Mouse (Mus musculus): Measurements from ENCODE around the gene Card11.
A peak's percentile ranks its signal among the peaks of the same experiment; 100 is the strongest.

Gene Card11

GRCm38 (mm10) chr5:140918519-140918918, 81.9 kb downstream of the Card11 start:
- no peak for DNase-seq (ENCODE audit: low read depth, low spot score)

- peak; percentile 52 for DNase-seq (ENCODE audit: low read depth, low spot score)
These were observed 82.6 kb downstream of the Card11 start for GRCm38 (mm10) chr5:140917807-140918206.

- DNase-seq (ENCODE audit: low read depth, low spot score), result no peak
These were observed 89.5 kb downstream of the Card11 start for GRCm38 (mm10) chr5:140910841-140911240.

- DNase-seq (ENCODE audit: low read depth, low spot score), result no peak
These were observed 99.5 kb downstream of the Card11 start for GRCm38 (mm10) chr5:140900866-140901265.

- no peak for DNase-seq (ENCODE audit: low read depth, low spot score)
These were observed 109.3 kb downstream of the Card11 start for GRCm38 (mm10) chr5:140891080-140891479.

- no peak for DNase-seq (ENCODE audit: low read depth, low spot score)
These were observed 110.3 kb downstream of the Card11 start for GRCm38 (mm10) chr5:140890050-140890449.

- DNase-seq (ENCODE audit: low read depth, low spot score), result peak; percentile 57
These were observed 110.8 kb downstream of the Card11 start for GRCm38 (mm10) chr5:140889539-140889938.

GRCm38 (mm10) chr5:140887871-140888270, 112.5 kb downstream of the Card11 start:
- DNase-seq (ENCODE audit: low read depth, low spot score), result no peak

GRCm38 (mm10) chr5:140884966-140885365, 115.4 kb downstream of the Card11 start:
- DNase-seq (ENCODE audit: low read depth, low spot score), result no peak

GRCm38 (mm10) chr5:140882391-140882790, 118.0 kb downstream of the Card11 start:
- peak; percentile 59 for DNase-seq (ENCODE audit: low read depth, low spot score)

- DNase-seq (ENCODE audit: low read depth, low spot score), result no peak
These were observed 120.2 kb downstream of the Card11 start for GRCm38 (mm10) chr5:140880151-140880550.

GRCm38 (mm10) chr5:140878644-140879043, 121.7 kb downstream of the Card11 start:
- DNase-seq (ENCODE audit: low read depth, low spot score), result peak; percentile 45

- DNase-seq (ENCODE audit: low read depth, low spot score), result no peak
These were observed 126.6 kb downstream of the Card11 start for GRCm38 (mm10) chr5:140873736-140874307.

GRCm38 (mm10) chr5:140873039-140873551, 127.3 kb downstream of the Card11 start:
- DNase-seq (ENCODE audit: low read depth, low spot score), result no peak

- DNase-seq (ENCODE audit: low read depth, low spot score), result no peak
These were observed 127.8 kb downstream of the Card11 start for GRCm38 (mm10) chr5:140872532-140873038.

- DNase-seq (ENCODE audit: low read depth, low spot score), result no peak
These were observed 129.1 kb downstream of the Card11 start for GRCm38 (mm10) chr5:140871241-140871640.

GRCm38 (mm10) chr5:140869034-140869433, 131.3 kb downstream of the Card11 start:
- peak; percentile 70 for DNase-seq (ENCODE audit: low read depth, low spot score)

GRCm38 (mm10) chr5:140859730-140860129, 140.7 kb downstream of the Card11 start:
- DNase-seq (ENCODE audit: low read depth, low spot score), result no peak

- DNase-seq (ENCODE audit: low read depth, low spot score), result peak; percentile 64
These were observed 142.0 kb downstream of the Card11 start for GRCm38 (mm10) chr5:140858335-140858734.

GRCm38 (mm10) chr5:140857432-140858154, 142.8 kb downstream of the Card11 start:
- peak; percentile 52 for DNase-seq (ENCODE audit: low read depth, low spot score)

GRCm38 (mm10) chr5:140855909-140856530, 144.4 kb downstream of the Card11 start:
- DNase-seq (ENCODE audit: low read depth, low spot score), result no peak

GRCm38 (mm10) chr5:140854700-140855099, 145.7 kb downstream of the Card11 start:
- no peak for DNase-seq (ENCODE audit: low read depth, low spot score)

Measured in A20 (cell line).